Mouse (Mus musculus) lung, postnatal 4 days (tissue): ENCODE measurements around the gene Meis1.

Experiments used
- DNase-seq, 2 experiments: peaks; one replicate each; pipeline ENCODE4 v3.0.0; 2021

The Meis1 gene

DNA sequence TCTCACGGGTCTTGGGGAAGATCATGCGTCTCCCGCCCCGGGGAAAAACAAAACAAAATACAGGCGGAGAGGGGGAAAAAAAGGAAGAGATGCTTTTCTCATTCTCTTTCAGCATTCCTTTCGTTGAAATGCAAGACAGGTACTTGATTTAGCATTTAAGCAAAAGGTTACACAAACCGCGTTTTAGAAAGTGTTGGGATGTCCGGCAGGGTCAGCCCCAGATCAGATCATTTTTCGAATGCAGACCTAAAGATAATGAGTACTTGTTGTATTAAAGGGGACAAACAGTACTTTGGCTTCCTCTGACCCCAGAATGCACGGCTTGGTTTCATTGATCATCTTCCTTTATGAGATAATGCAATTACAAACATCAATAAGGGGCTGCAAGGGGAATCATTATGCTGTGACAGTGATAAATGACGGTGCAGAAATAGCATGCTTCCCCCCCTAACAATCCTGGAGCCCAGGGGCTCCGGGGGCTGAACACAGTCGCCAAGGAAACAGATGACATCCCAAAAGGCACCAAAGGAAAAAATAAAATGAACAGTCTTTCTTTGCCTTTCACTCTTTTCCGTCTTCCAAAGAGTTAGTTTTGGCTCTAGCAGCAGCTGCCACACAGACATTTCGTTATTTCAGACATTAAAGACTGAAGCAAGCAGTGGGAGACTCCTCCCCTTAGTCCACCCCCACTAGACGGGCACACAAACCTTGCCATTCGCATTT, 144.3 kb downstream of the Meis1 start:
- DNase-seq = peak in 1 of 2 experiments; percentile 22

DNA sequence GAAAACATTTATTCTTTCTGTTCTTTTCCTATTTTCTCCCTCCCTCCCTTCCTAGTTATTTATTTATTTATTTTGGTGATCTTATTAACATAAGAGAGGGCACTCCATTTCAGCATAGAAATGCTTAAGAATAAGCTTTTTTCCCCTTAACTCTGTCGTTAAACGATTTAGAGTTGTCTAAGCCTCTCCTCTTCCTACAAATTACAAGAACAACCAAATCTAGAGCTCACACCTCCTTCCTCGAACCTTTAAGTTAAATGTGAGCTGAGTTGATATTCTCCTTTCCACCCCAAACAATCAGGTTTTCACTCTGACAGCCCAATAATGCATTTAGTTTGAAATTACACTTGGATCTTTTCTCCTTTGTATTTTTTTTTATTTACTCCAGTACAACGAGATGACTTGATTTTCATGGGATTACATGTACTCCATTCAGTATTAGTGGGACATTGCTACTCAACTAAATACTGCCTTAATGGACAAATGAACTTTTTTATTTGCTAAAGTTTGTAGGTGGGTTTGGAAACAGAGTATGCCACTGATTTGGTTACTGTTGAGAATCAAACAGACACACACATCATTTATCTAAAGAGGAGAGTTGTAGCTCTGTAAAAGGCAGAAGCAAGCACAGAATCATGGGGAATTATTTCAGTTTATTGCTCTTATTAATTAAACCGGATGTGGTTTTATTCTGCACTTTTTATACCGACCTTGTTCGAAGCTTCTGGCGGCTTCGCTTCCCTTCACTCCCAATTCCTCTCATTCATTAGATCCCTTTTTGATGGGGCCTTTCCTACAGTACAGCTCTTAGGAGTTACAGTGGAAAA, 145.1 kb downstream of the Meis1 start:
- DNase-seq = no peak

DNA sequence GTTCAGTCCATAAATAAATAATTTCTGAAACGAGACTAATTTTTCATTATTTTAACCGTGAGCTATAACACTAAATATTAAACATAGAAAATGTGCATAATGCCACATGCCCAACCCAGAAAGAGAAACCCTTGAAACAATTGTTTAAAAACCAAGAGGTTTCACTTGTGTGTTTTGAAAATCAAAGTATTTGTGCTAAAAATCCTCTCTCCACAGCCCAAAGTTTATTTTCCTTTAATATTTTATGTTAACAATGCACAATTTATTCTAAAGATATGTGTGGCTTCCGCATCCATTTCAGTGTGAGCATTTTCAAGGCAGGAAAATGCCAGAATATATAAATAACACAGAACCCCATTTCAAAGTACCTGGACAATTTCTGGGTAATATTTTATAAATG, 146.0 kb downstream of the Meis1 start:
- no peak for DNase-seq

DNA sequence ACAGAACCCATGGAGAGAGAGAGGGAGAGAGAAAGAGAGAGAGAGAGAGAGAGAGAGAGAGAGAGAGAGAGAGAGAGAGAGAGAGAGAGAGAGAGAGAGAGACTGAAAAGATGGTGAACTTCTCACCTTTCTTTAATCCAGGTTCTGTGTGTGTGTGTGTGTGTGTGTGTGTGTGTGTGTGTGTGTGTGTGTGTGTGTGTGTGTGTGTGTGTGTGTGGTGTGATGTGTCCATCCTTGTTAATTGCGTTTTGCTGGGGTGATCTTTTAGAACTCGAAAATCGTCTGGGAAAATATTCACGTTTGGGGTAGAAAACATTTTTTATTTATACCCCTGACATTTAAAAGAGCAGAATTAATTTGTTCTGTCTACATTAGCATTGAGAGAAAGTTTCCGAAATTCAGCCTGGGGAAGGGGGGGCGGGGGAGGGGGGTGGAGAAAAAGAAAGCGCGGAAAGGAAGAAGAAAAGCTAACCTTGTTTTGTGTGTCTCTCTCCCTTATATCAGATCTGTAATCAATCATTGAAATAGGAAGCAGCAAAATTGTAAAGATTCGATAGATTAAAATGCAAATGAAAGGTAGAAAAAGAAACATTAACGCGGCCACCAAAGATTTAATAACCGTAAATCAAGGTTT, 146.6 kb downstream of the Meis1 start:
- no peak for DNase-seq

DNA sequence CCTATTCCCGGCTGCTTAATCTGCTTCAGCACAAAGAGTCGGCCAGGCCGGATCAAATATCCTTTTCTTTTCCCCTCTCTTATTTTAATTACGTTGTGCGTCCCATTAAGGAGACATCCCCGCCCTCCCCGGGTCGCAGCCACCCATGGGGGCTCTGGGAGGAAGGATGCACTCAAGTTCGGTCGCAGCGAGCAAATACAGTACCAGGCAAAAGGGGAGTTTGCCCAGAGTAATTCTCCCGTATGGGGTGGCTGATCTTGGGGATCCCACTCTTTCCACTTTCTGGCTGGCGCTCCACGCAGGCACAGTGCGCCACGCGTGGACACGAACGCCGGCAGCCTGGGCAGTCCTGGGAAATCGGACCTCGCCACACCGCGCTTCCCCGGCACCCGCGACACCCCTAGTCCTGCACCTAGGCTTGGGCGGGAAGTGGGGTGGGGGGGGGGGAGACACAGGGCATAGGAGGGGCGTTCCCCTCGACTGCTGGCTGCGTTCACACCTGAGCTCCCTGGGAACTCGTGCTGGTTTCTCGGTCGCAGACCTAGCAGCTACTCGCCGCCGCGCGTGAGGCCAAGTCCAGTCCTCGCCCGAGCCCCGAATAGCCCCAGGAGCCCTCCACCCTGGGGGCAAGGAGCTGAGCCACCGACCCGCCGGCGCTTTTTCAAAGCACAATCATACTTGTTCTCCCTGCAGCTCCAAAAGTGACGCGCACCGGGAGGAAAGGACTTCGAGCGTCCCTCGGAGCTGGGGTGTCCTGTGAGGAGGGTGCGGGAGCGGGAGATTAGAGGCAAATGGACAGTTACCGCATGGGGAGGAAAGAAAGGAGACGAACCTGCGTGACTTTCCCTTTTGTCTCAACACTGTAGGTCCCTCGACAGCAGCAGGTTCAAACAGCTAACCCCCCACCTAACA, 147.4 kb downstream of the Meis1 start:
- DNase-seq = peak; percentile 49 to 57

DNA sequence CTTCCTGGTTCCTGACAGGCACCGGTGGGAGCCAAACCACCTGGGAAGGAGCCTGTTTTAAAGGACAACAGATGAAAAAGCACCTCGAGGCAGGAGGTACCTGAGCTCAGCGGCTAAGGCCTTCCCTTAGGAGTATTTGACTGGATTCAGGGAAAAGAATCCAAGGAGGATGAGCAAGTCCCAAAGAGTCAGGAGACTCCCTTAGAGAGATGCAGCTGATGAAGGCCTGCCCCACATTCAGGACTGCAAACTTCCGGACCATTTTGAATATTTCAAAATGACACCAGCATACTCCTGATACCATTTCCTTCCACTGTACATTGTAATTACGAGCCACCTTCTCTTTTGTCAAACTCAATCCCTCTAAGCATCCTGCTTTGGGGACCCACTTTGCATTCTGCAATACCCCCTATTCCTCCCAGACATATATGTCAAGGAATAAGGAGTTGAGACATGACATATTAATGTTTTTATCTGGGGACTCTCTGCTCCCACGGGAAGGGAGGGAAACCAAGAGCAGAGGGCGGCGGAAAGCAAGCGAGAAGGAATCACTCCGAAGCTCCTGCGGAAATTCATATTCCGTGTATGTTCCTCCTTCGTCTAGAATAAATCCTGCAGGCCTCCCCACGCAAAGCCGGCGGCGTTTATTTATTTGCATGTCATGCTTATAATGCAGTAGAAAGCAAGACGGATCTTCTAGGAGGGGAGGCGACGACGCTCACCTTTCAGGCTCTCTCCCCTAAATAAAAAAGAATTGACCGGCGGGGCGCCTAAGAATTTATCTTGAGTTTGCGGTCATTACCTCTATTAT, 148.5 kb downstream of the Meis1 start:
- DNase-seq = no peak

DNA sequence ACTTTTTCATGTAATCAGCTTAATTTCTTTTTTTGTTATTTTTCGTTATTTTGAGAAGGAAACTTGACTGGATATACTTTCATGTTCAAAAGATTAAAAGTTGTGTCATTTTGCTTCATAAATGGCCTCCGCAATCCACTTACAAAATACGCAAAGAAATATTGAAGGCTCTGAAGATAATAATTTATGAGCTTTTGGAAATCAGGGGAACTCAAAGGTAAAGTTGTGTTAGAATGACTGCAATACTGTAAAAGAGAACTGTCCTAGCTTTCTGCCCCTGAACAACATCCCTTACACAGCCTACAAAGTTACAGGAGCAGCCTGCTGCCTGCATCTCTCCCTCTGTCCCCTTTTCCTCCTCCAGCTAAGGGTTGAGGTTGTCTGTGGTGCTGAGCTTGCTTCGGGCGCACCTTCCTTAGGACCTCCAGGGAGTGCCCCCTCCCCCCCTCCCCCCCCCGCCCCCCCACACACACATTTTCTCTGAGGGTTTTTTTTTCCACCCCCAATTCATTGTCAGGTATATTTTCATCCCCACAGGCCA, 149.3 kb downstream of the Meis1 start:
- DNase-seq = no peak

DNA sequence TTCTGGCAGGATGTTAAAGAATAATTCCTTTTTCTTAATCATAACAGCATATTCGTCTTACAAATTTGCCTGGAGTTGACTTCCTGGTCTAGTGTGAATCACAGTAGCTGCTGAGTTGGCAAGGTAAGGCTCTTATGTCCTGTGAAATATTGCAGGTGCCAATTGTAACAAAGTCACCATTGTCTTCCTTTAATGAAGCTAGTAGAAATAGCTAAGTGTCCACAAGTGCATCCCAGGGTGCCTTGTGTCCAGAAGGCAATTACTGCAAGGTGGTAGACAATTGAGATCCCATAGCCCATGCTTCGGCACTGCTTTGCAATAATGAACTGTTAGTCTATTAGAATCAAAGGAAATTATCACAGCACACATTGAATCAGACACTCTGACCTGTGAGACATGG, 151.1 kb downstream of the Meis1 start:
- no peak for DNase-seq

DNA sequence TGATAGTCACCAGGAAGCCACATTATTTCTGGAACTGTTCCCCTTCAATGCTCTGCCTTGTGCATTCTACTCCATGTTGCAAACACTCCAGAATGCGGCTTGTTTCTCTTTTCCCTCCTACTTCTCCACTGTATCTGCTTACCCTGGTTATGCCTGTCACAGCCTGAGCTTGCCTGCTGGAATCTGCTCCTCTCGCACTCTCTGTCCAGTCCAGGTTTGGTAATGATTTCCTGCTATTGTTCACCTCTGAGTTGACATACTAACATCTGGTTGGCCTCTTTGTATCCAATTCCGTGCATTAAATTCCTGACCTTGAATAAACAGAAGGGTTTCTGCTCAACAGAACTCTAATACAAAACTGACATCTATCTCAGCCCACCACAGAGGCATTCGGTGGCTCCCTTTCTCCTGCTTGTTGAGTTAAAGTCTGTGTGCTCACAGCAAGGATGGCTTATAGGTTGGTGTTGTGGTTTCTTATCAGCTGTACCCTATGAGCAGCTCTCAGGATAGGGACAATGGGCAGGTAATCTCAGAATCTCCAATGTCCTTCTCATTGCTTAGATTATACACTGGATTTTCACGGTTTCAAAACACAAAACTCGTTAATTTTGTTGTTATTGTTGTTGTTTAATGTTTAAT, 152.5 kb downstream of the Meis1 start:
- no peak for DNase-seq

DNA sequence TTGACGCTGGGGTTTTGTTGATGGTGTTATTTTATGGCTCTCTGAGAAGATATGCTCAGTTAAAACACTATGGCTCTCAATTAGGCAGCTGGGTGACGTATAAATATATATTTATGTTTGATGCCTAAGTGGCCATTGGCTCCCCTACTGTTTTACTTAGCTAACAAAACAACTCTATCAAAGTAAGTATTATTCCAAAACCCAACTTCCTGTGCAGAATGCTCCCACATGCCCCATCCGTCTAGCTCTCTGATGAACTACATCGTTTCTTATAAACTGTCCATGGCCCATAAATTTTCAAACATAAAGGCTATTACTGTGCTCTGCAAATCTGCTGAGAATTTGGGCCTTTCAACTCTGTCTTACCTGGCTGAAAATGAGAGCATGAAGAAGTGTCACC, 168.0 kb downstream of the Meis1 start:
- no peak for DNase-seq

DNA sequence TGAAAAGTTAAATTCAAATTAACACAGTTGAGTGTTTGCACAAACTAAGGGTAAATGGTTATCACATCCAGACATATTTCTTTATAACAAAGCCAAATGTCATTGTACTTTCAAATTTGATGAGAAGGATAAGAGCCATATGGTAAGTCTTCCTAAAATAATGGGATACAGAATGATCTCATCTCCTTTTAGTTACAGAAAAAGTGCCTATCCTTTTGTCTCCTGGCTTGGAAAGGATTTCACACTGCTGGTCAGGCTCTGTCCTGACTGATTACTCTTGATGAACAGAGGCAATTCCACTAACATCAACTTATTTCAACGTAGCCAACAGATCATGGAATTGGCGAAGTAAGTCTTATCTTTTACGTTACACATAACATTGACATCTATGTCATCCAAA, 171.1 kb downstream of the Meis1 start:
- DNase-seq = no peak

DNA sequence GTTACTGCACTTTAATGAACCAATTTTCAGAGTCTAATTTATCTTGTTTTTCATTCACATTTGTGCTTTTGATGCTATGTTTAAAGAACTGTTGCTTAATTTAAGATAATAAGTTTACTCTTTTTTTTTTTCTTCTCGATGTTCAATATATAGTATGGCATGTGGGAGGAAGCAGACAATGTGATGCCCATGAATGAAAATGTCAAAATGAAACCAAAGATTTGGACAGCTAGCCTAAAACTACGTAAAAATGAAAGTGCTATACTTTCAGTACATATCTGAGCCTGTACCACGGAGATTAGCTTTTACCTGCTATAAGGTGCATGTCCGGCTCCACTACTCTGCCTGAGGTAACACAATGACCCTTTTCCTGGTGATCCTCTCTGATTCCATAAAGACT, 172.3 kb downstream of the Meis1 start:
- DNase-seq = no peak

DNA sequence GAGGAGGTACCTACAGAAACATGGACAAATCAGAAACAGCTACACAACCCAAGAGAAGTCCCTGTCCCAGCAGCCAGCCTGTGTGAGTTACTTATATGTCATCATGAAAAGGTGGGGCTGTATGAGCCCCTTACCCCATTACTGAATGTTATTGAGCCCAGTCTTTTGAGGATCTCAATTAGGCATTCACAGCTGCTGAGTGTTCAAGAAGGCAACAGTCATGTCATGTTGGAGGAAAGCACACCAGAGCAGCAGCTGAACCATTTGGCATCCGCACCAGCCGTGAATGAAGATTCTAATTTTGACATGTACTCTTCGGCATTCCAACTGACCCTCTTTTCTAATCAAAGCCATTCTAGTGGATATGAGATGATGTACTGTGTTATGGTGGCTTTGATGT, 172.9 kb downstream of the Meis1 start:
- DNase-seq = no peak

DNA sequence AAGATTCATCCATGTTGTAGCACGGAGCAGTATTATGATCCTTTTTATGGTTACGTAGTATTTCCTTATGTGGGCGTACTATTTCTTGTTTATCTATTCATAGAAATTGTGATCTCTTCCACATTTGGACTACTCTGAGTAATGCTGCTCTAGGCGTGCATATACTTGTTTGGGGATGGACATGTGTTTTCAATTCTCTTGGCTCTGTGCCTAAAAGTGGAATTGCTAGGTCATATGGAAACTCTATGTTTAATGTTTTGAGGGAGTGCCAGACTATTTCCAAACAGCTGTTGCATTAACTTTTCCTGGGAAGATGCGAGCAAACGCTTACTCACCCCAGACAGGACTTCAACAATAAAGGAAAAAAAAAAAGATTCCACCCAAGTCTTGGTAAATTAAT, 173.3 kb downstream of the Meis1 start:
- no peak for DNase-seq

DNA sequence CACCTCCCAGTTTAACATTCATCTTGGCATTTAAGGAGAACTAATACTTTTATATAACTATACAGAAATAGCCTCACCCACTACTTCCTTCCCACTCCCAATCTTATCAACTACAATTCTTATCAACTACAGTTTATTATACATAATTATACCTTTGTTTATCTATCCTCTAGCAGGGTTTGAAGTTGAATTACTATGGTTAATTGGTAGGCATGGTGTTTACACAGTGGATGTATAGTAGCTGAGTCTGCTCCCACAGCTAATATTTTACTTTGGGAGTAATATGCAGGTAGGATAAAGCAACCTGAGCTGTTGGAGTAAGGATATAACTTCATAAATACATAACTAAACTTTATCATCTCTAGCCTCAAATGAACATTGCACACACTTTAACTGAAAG, 188.7 kb downstream of the Meis1 start:
- no peak for DNase-seq
